ENCODE assay signal across 29 mouse cellular contexts in genomic region chr11:63092271-63092670, GRCm38 (mm10). TPM values are rescaled to one million over a fixed set of nuclear protein-coding genes. Genes with fewer than 3 reads are reported as not detected.
"Had no signal": no experiment of that assay in that cellular context is flagged by ENCODE, and none has a peak within 500 bp of the region (broad histone marks: within the 10 kb centered on the region; RNA-seq: fewer than 3 reads in every experiment).

No protein-coding gene starts in this region.

- H3K9ac ChIP-seq: kidney, embryonic 15.5 days; liver, embryonic 13.5 days; lung, embryonic 14.5 days; midbrain, embryonic 13.5 days; neural tube, embryonic 13.5 days had no signal

- H3K27me3 ChIP-seq: kidney, embryonic 15.5 days; midbrain, embryonic 13.5 days; neural tube, embryonic 13.5 days had no signal

- DNase-seq: kidney, adult 2 months; kidney, postnatal 10 days; kidney, postnatal 36 days; layer of hippocampus, postnatal 36 days; liver, embryonic 13.5 days; lung, embryonic 14.5 days; retina, postnatal 1 day; thymus, adult 18-20 months; thymus, postnatal 36 days had no signal

- H3K4me2 ChIP-seq: kidney, embryonic 15.5 days; liver, embryonic 13.5 days; lung, embryonic 14.5 days; midbrain, embryonic 13.5 days; neural tube, embryonic 13.5 days had no signal

- H3K4me1 ChIP-seq: liver, embryonic 13.5 days; megakaryocyte, embryonic 14.5 days; midbrain, embryonic 13.5 days; neural tube, embryonic 13.5 days had no signal

- H3K36me3 ChIP-seq: kidney, embryonic 15.5 days; liver, embryonic 13.5 days; midbrain, embryonic 10.5 days; midbrain, embryonic 13.5 days; neural tube, embryonic 13.5 days had no signal

- H3K4me3 ChIP-seq: kidney, embryonic 15.5 days; left cerebral cortex, adult 2 months; liver, embryonic 13.5 days; megakaryocyte, embryonic 14.5 days; midbrain, embryonic 10.5 days; midbrain, embryonic 13.5 days; myocyte; neural tube, embryonic 13.5 days had no signal

- ATAC-seq: intestine, postnatal 0 days; midbrain, embryonic 13.5 days; midbrain, embryonic 16.5 days had no signal

- H3K9me3 ChIP-seq: kidney, embryonic 15.5 days; liver, embryonic 13.5 days; megakaryocyte, embryonic 14.5 days; midbrain, embryonic 10.5 days; midbrain, embryonic 13.5 days; neural tube, embryonic 13.5 days had no signal

- H3K27ac ChIP-seq: kidney, embryonic 15.5 days; left cerebral cortex, adult 2 months; liver, embryonic 13.5 days; midbrain, embryonic 10.5 days; midbrain, embryonic 13.5 days; neural tube, embryonic 13.5 days had no signal

RNA-seq across cellular contexts. Expression of gene Tekt3, which starts 30.8 kb away (rescaled TPM):
- total RNA-seq: layer of hippocampus, postnatal 36 days; left cerebral cortex, adult 2 months; left cerebral cortex, postnatal 10 days; left cerebral cortex, postnatal 36 days; liver, adult 2 months; monocyte, adult 5-6 weeks; neutrophil, adult 5-6 weeks had no signal
- polyA plus RNA-seq: intestine, postnatal 0 days; kidney, adult 2 months; kidney, embryonic 15.5 days; limb, embryonic 11.5 days; liver, adult 2 months; liver, embryonic 13.5 days; liver, embryonic 16.5 days; lung, embryonic 14.5 days; midbrain, embryonic 10.5 days; midbrain, embryonic 13.5 days; midbrain, embryonic 16.5 days; myocyte; neural tube, embryonic 13.5 days; small intestine, adult 2 months; spleen, adult 2 months; stomach, embryonic 16.5 days; urinary bladder, adult 2 months had no signal

RNA-seq across cellular contexts. Expression of gene Pmp22, which starts 36.5 kb away (rescaled TPM):
- total RNA-seq: monocyte, adult 5-6 weeks; neutrophil, adult 5-6 weeks had no signal
